Mouse (Mus musculus) 416B (cell line): ENCODE measurements around the gene Dut.
A peak's percentile ranks its signal among the peaks of the same experiment; 100 is the strongest.

Source experiments
- DNase-seq: peaks from one replicate; pipeline ENCODE4 v3.0.0; 2011; ENCODE audit warnings: low read depth

The Dut gene

DNA sequence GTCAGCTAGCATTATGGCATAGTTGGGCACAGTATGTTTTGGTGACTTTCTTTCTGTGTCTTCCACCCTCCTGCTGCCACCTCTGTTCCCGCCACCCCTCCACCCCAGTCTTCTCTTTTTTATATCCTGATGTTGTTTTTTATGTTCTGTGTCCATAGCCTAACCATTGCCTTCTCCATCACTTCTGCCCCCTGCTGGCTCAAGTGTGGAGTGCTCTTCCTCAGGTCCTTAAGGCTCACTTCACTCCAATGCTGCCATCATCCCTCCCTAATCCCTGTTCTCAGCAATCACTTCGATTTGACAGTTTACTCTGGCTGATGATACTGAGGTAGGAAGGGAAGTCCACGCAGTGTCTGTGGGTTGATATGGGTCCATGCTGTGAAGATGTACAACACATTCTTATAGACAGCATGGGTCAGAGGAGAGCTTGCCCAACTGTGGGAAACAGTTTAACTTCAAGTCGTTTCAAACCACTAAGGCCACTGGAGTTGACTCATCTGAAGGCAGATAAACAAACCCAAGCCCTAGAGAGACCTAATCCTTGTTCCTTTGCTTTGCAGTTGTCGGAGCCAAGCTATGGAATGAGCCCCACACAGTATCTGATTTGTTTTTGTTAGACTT lies 56.9 kb downstream of the Dut start:
- peak; percentile 45 for DNase-seq

DNA sequence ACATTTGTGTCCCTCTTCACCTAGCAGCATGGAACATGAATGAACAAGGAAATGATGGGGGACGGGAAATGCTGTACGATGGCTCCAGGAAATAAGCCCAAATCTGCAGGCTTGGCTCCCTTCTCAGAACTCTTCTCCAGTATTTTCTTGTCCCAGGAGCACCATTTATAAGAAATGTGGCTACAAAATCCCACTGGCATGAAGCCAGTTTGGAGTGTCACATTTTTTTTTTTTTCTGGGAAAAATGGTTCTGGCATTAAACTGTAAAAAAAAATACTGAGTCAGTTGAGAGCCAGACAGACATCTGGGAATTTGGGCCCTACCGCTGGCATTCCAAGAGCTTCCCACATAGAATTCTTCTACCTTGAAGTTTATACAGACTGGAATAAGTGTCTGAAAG lies 57.8 kb downstream of the Dut start:
- DNase-seq, result no peak

DNA sequence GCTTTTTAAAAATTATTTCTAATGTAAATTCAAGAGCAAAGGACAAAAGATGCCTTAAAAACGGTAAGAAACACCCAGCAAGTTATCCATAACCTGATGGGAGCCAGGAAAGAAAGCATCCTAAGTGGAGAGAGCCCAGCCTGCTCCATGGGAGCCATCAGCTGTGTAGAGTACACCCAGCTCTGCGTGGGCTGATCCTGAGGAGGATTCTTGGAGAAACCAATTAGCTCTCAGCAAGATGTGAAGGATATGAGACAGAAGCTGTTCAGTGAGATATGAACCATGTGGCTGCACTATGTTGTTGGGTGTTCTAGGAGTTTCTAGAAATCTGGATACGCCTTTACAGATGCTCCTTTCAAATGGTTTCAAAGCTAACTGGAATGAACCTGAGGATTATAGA lies 58.7 kb downstream of the Dut start:
- DNase-seq, result no peak
